Mouse (Mus musculus) heart, adult 8-10 months (tissue): ENCODE data around the gene Nptx2. TPM values are rescaled to one million over a fixed set of nuclear protein-coding genes. Genes with fewer than 3 reads are reported as not detected.

Source experiments
- DNase-seq: peaks from one replicate; pipeline ENCODE4 v3.0.0; 2022; ENCODE audit warnings: low spot score
- total RNA-seq, 4 experiments: library from RNA; stranded (reverse); gene quantifications; 2 replicates each; pipeline ENCODE4 v1.2.4; 2022

Gene Nptx2
- total RNA-seq, 4 experiments from 2014 or later = 0.11 TPM; not detected in 3

- DNase-seq = no peak
Measured at GRCm38 (mm10) chr5:144585100-144585499, 39.4 kb downstream of the Nptx2 start.

DNA sequence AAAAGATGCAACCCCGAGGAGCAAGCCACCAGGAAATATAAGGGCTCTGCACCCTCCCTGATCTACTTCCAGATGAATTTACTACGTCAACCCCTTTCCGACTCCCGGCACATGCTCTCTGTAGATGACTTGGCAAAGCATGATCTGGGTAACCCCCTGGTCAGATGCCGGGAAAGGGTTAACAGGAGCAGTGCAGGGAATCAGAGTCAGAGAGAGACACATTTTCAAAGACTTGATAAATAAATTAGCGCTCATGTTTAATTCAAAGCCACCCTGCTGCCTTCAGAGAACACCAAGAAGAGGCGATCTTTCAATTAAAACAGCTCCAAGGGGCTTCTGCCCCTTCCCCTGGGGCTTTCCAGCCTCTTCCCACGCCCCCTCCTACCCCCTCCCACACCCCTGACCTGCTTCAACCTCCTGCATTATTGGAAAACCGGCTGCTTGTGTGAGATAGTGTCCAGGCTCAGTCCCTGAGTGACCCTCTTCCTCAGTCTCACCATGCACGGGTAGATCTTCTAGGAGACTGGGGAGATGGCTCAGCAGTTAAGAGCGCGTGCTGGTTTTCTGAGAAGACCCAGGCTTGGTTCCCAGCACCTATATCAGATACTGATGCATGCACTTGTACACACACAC, 45.7 kb downstream of the Nptx2 start:
- DNase-seq = no peak

GRCm38 (mm10) chr5:144594796-144595195, 49.1 kb downstream of the Nptx2 start:
- no peak for DNase-seq

Other genes with a start within 250 kb of the Nptx2 start
- gene Baiap2l1, start 187.8 kb upstream of the Nptx2 start, total RNA-seq = 10 to 100 TPM in 1 of 4 experiments, 1 to 10 TPM in 3; 6.4 to 10.6 (median 8.3) TPM
- under 1 TPM; 0.20 to 0.82 (median 0.45) TPM for gene Tmem130, start 215.9 kb downstream of the Nptx2 start, total RNA-seq
- 10 to 100 TPM; 39.5 to 48.0 (median 45.7) TPM for gene Trrap, start 221.8 kb downstream of the Nptx2 start, total RNA-seq